Mouse (Mus musculus) heart, embryonic 16.5 days (tissue): ENCODE measurements at regions not wholly inside any gene's neighbourhood (a gene's known extent, or its start where the extent isn't known, plus 50 kb on each side); places are given as distances from the start of the nearest gene placed in this dataset.
A peak's percentile ranks its signal among the peaks of the same experiment; 100 is the strongest.

Experiments
- ATAC-seq: fragments of 200-750 bp; cut with Nextera tagmentation; replicated peaks from 2 replicates; pipeline ENCODE4 v1.8.0; 2017; ENCODE audit warnings: moderate number of reproducible peaks; ENCODE audit not compliant: insufficient read depth, low FRiP score; ENCODE audit errors: extremely low read depth
- H3K27ac ChIP-seq: fragments of 300-500 bp; sonication (generic); 2 replicates; pipeline ENCODE4 v1.5.1; 2014; ENCODE audit warnings: mild to moderate bottlenecking, low read length, control low read depth, moderate library complexity
- H3K27me3 ChIP-seq: fragments of 300-500 bp; sonication (generic); 2 replicates; pipeline ENCODE4 v1.6.1; 2014; ENCODE audit warnings: low read length, mixed read lengths; ENCODE audit not compliant: control insufficient read depth, insufficient read depth
- H3K36me3 ChIP-seq: fragments of 300-500 bp; sonication (generic); 2 replicates; pipeline ENCODE4 v1.6.1; 2014; ENCODE audit not compliant: control insufficient read depth, insufficient read depth
- H3K4me1 ChIP-seq: fragments of 300-500 bp; sonication (generic); 2 replicates; pipeline ENCODE4 v1.6.1; 2014; ENCODE audit warnings: low read length, mixed read lengths; ENCODE audit not compliant: control insufficient read depth, insufficient read depth
- H3K4me2 ChIP-seq: fragments of 300-500 bp; sonication (generic); 2 replicates; pipeline ENCODE4 v1.6.1; 2014; ENCODE audit warnings: low read depth, mild to moderate bottlenecking, control low read depth, low read length
- H3K4me3 ChIP-seq: fragments of 300-500 bp; sonication (generic); 2 replicates; pipeline ENCODE4 v1.5.1; 2014; ENCODE audit warnings: mild to moderate bottlenecking, control low read depth, low read length
- H3K9ac ChIP-seq: fragments of 300-500 bp; sonication (generic); 2 replicates; pipeline ENCODE4 v1.6.1; 2014; ENCODE audit warnings: low read length, control low read depth
- H3K9me3 ChIP-seq: fragments of 300-500 bp; sonication (generic); replicated peaks from 2 replicates; pipeline ENCODE4 v1.6.1; 2016; ENCODE audit warnings: low read length; ENCODE audit not compliant: control insufficient read depth
- WGBS: fragments of 180-500 bp; shearing (Covaris S2); extraction: QIAGEN DNeasy Blood & Tissue Kit; methylation state at CpG from one replicate; pipeline ENCODE4 v1.1.7; 2014; 5-methylcytosine and 5-hydroxymethylcytosine counted together

DNA sequence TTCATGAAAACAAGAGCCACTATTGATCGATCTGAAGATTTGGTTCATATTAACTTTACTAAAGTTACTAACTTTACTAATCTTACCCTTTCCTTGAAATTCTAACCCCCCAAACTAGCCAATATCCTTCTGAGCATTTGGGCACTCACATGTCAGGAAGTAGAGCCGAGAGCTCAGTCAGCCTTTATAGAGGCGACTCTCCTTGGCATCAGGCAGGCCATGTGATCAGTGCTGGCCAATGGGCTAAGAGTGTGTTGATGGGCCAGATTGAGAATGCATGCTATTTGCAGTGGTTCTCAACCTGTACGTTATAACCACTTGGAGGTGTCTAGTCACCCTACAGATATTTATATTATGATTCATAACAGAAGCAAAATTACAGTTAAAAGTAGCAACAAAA lies 69.6 kb upstream of the Slc35b4 start:
- H3K36me3 ChIP-seq, result no peaks in the 10 kb centered on the region

DNA sequence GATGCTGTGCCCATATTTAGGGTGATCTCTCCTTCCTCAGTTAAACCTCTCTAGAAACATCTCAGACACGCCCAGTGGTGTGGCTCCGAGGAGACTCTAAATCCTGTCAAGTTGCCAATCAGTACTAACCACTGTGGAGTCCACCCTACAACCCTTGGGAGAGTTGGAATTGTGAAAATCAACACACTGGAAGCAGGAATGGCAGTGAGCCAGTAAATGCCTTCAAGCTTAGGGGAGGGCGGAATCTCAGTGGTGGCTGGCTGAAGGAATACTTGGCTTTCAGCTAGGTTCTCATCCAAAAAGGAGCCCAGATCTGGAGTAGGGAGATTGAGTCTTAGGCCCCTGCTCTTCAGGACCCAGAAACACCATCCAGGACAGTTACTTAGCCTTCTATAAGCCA lies 66.1 kb upstream of the Slc35b4 start:
- H3K4me3 ChIP-seq, result no peak overlapping the region
- no peak overlapping the region for H3K27ac ChIP-seq
- no peak for ATAC-seq
- no peaks in the 10 kb centered on the region for H3K36me3 ChIP-seq
- no peak overlapping the region for H3K4me2 ChIP-seq
- no peaks in the 10 kb centered on the region for H3K9me3 ChIP-seq
- 64% methylated on average over 3 of the region's 3 CpGs for whole genome bisulfite sequencing
- H3K27me3 ChIP-seq, result no peaks in the 10 kb centered on the region
- H3K4me1 ChIP-seq, result no peaks in the 10 kb centered on the region; the same call in 1 of the 2 replicates
- H3K9ac ChIP-seq, result no peak overlapping the region

More for the DNA sequence above, 69.6 kb upstream of the Slc35b4 start:
- ATAC-seq, result no peak
- Histone ChIP-seq H3K4me3 (no peak overlapping the region), H3K9me3 (no peaks in the 10 kb centered on the region), H3K27ac (no peak overlapping the region), H3K9ac (no peak overlapping the region), H3K27me3 (no peaks in the 10 kb centered on the region), H3K4me2 (no peak overlapping the region), H3K4me1 (no peaks in the 10 kb centered on the region; the same call in none of the 2 replicates)
- WGBS, result 68% methylated on average over 4 of the region's 4 CpGs

DNA sequence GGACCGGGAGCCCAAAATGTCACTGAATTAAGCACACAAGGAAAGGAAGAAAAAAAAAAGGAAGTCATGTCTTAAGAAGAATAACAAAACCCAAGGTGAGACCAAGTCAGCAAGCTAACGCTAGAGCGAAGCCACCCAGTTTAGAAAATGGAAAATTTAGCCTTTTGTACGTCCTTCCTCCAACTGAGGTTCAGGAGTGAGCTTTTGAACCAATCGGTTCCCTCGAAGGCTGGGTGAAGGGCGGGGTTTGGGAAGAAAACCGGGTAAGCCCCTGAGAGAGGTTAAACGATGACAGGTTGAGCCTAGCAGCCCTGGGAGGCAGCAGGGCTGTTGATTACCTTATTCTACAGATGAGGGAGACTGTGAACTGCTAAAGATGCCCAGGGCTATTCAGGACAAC lies 65.6 kb upstream of the Slc35b4 start:
- Histone ChIP-seq H3K36me3 (no peaks in the 10 kb centered on the region), H3K27me3 (no peaks in the 10 kb centered on the region), H3K4me1 (no peaks in the 10 kb centered on the region; the same call in 1 of the 2 replicates), H3K9ac (no peak overlapping the region), H3K4me3 (no peak overlapping the region), H3K4me2 (no peak overlapping the region), H3K9me3 (no peaks in the 10 kb centered on the region), H3K27ac (no peak overlapping the region)
- WGBS, result 27% methylated on average over 9 of the region's 9 CpGs
- ATAC-seq, result no peak

DNA sequence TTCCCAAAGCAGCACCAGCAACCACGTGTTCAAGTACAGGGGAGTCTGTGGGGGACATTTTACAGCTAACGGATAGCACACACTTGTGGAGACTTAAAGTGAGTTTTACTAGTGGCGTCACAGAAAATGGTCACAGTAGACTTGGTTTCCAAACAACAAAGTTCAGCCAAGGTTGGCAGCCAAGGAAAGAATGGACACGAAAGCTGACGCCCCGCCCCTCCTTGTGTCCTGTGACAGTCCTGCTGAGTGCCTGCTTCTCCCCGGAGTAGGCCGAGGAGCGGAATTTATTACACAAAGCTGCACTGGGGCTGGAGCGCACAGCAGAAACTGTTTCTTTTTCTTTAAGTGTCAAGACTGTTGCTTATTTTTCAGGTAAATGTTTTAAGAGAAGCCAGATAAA lies 58.2 kb upstream of the Slc35b4 start:
- Histone ChIP-seq H3K4me2 (no peak overlapping the region), H3K4me3 (no peak overlapping the region), H3K9ac (no peak overlapping the region), H3K27me3 (no peaks in the 10 kb centered on the region), H3K4me1 (peaks cover 8% of the 10 kb centered on the region), H3K36me3 (no peaks in the 10 kb centered on the region), H3K27ac (no peak overlapping the region), H3K9me3 (no peaks in the 10 kb centered on the region)
- ATAC-seq, result 0 out of 2 replicates have a peak, but pooled peaks have one; percentile 6
- WGBS, result 69% methylated on average over 10 of the region's 10 CpGs

- no peak for ATAC-seq
- 70% methylated on average over 5 of the region's 5 CpGs for WGBS
- Histone ChIP-seq H3K4me2 (no peak overlapping the region), H3K4me1 (peaks cover 10% of the 10 kb centered on the region), H3K9ac (no peak overlapping the region), H3K9me3 (no peaks in the 10 kb centered on the region), H3K27ac (0 out of 2 replicates have a peak overlapping the region, but pooled peaks have one; percentile 18), H3K4me3 (no peak overlapping the region), H3K36me3 (no peaks in the 10 kb centered on the region), H3K27me3 (no peaks in the 10 kb centered on the region)
Observed at GRCm38 (mm10) chr6:34234443-34235020, 57.6 kb upstream of the Slc35b4 start.

- H3K4me1 ChIP-seq, result peaks cover 10% of the 10 kb centered on the region
- H3K36me3 ChIP-seq, result no peaks in the 10 kb centered on the region
- H3K4me2 ChIP-seq, result no peak overlapping the region; the same call in 1 of the 2 replicates
- no peaks in the 10 kb centered on the region for H3K27me3 ChIP-seq
- H3K4me3 ChIP-seq, result no peak overlapping the region
- ATAC-seq, result no peak
- no peak overlapping the region for H3K27ac ChIP-seq
- H3K9me3 ChIP-seq, result no peaks in the 10 kb centered on the region
- H3K9ac ChIP-seq, result no peak overlapping the region
- 24% methylated on average over 13 of the region's 13 CpGs for WGBS
Observed at GRCm38 (mm10) chr6:34230768-34231381, 54.0 kb upstream of the Slc35b4 start.

DNA sequence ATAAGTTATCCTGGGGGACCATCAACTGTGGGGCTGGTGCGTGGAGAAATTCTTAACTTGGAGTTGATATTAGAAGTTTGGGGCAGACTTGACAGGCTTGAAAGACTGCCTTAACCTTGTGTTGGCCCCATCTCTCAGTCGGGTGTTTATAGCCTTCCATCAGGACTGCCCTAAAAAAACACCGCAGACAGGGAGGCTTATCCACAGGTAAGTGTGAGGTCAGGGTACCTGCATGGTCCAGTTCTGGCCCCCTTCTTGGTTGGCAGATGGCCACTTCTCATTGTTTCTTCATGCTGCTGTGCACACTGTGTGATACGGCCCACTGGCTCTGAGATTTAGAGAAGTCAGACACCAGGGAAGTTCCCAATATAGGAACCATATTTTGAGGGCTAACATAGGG lies 50.2 kb upstream of the Slc35b4 start:
- Histone ChIP-seq H3K4me3 (no peak overlapping the region), H3K4me1 (peaks cover 2% of the 10 kb centered on the region; the same call in 1 of the 2 replicates), H3K27ac (no peak overlapping the region), H3K9ac (no peak overlapping the region), H3K9me3 (peaks cover 6% of the 10 kb centered on the region), H3K4me2 (no peak overlapping the region), H3K27me3 (no peaks in the 10 kb centered on the region), H3K36me3 (no peaks in the 10 kb centered on the region)
- 71% methylated on average over 4 of the region's 4 CpGs for WGBS
- no peak for ATAC-seq
